10 mouse cellular contexts compared by ENCODE assay signal in genomic region chr11:20463173-20463681, GRCm38 (mm10).
DNase-seq lines count a peak whose midpoint lies in the region; ATAC-seq and TF ChIP-seq lines count a peak whose summit lies in the region.
"Had no signal": no experiment of that assay in that cellular context is flagged by ENCODE, and none has a peak within 500 bp of the region (broad histone marks: within the 10 kb centered on the region; RNA-seq: fewer than 3 reads in every experiment).

No protein-coding gene starts in this region.

- TF ChIP-seq POLR2A in MEL (IDR thresholded peaks at IDR 0.05; ENCODE audit: control insufficient read depth in 1 of 2, insufficient read depth in 1 of 2, low read depth in 1 of 2, low read length in 2 of 2, poor library complexity in 1 of 2): no peak

- peaks cover 0 to 2% of the 10 kb centered on the region in 2 experiments; a peak in 2 of 4 replicates for H3K36me3 ChIP-seq in MEL (ENCODE audit: control insufficient read depth in 1 of 2, insufficient read depth in 2 of 2, low read length in 2 of 2)
- no peaks in the 10 kb centered on the region for H3K36me3 ChIP-seq in liver, embryonic 16.5 days (ENCODE audit: control insufficient read depth, insufficient read depth)
- H3K36me3 ChIP-seq in midbrain, embryonic 14.5 days (ENCODE audit: control insufficient read depth, insufficient read depth, low read length): no peaks in the 10 kb centered on the region
- no peaks in the 10 kb centered on the region for H3K36me3 ChIP-seq in forebrain, embryonic 10.5 days (replicated peaks)
- H3K36me3 ChIP-seq: hindbrain, embryonic 12.5 days had no signal

- WGBS in liver, embryonic 16.5 days (ENCODE audit: insufficient replicate concordance): 34% methylated on average over 10 of the region's 10 CpGs
- WGBS in midbrain, embryonic 14.5 days: 20% methylated on average over 10 of the region's 10 CpGs
- WGBS in forebrain, embryonic 10.5 days: 21% methylated on average over 10 of the region's 10 CpGs

- no peak for TF ChIP-seq EP300 in MEL (IDR thresholded peaks at IDR 0.05; ENCODE audit: low read depth in 1 of 2, low read length in 2 of 2)

- H3K9ac ChIP-seq in MEL (ENCODE audit: control insufficient read depth, low read depth, low read length, poor library complexity, severe bottlenecking): no peak overlapping the region
- H3K9ac ChIP-seq in liver, embryonic 16.5 days (ENCODE audit: low read depth, low read length): no peak overlapping the region
- no peak overlapping the region for H3K9ac ChIP-seq in midbrain, embryonic 14.5 days (replicated peaks; ENCODE audit: low read length)
- H3K9ac ChIP-seq: hindbrain, embryonic 12.5 days had no signal

- no peak for TF ChIP-seq CTCF in MEL (IDR thresholded peaks at IDR 0.05 in 2 of 3, conservative IDR thresholded peaks at IDR 0.05 in 1 of 3; ENCODE audit: control insufficient read depth in 1 of 3, insufficient read depth in 1 of 3, low read depth in 2 of 3, low read length in 3 of 3, poor library complexity in 1 of 3, severe bottlenecking in 1 of 3)

- no peak overlapping the region for H3K27ac ChIP-seq in MEL (ENCODE audit: control insufficient read depth, low read depth, low read length)
- peak overlapping the region; percentile 11 for H3K27ac ChIP-seq in liver, embryonic 16.5 days (ENCODE audit: low read length)
- no peak overlapping the region for H3K27ac ChIP-seq in midbrain, embryonic 14.5 days (replicated peaks; ENCODE audit: low read depth, low read length)
- no peak overlapping the region for H3K27ac ChIP-seq in forebrain, embryonic 10.5 days
- H3K27ac ChIP-seq: heart, adult 2 months; hindbrain, embryonic 12.5 days had no signal

- no peaks in the 10 kb centered on the region for H3K9me3 ChIP-seq in MEL (replicated peaks; ENCODE audit: insufficient read depth, low read length)
- no peaks in the 10 kb centered on the region for H3K9me3 ChIP-seq in liver, embryonic 16.5 days (replicated peaks; ENCODE audit: control insufficient read depth, low read length)
- no peaks in the 10 kb centered on the region for H3K9me3 ChIP-seq in midbrain, embryonic 14.5 days (ENCODE audit: control insufficient read depth, low read length)
- no peaks in the 10 kb centered on the region for H3K9me3 ChIP-seq in forebrain, embryonic 10.5 days
- H3K9me3 ChIP-seq: hindbrain, embryonic 12.5 days had no signal

- peak; percentile 61 for ATAC-seq in liver, embryonic 16.5 days (ENCODE audit: low read depth)
- no peak for ATAC-seq in midbrain, embryonic 14.5 days (ENCODE audit: low FRiP score, low TSS enrichment)
- ATAC-seq: midbrain, embryonic 16.5 days had no signal

- no peak overlapping the region for H3K4me3 ChIP-seq in MEL (ENCODE audit: control insufficient read depth in 1 of 2, insufficient read depth in 1 of 2, low read depth in 2 of 2, low read length in 2 of 2)
- no peak overlapping the region for H3K4me3 ChIP-seq in liver, embryonic 16.5 days (ENCODE audit: low read depth, low read length)
- no peak overlapping the region for H3K4me3 ChIP-seq in midbrain, embryonic 14.5 days (replicated peaks; ENCODE audit: low read depth, low read length)
- no peak overlapping the region for H3K4me3 ChIP-seq in forebrain, embryonic 10.5 days
- H3K4me3 ChIP-seq: heart, adult 2 months; hindbrain, embryonic 12.5 days had no signal

- H3K4me1 ChIP-seq in MEL (ENCODE audit: control insufficient read depth in 1 of 2, insufficient read depth in 2 of 2, low read length in 2 of 2): peaks cover 2 to 7% of the 10 kb centered on the region in 2 experiments
- peaks cover 6% of the 10 kb centered on the region for H3K4me1 ChIP-seq in liver, embryonic 16.5 days (ENCODE audit: control insufficient read depth, low read depth, low read length)
- no peaks in the 10 kb centered on the region for H3K4me1 ChIP-seq in midbrain, embryonic 14.5 days (ENCODE audit: control insufficient read depth, insufficient read depth, low read length)
- peaks cover 24% of the 10 kb centered on the region for H3K4me1 ChIP-seq in forebrain, embryonic 10.5 days
- H3K4me1 ChIP-seq: hindbrain, embryonic 12.5 days had no signal

- no peak overlapping the region for H3K4me2 ChIP-seq in liver, embryonic 16.5 days (ENCODE audit: low read depth, low read length)
- no peak overlapping the region for H3K4me2 ChIP-seq in midbrain, embryonic 14.5 days (ENCODE audit: low read length)
- H3K4me2 ChIP-seq: hindbrain, embryonic 12.5 days had no signal

- H3K79me2 ChIP-seq in MEL (ENCODE audit: control insufficient read depth, insufficient read depth, low read length, poor library complexity): no peaks in the 10 kb centered on the region

- no peak for TF ChIP-seq RAD21 in MEL (IDR thresholded peaks at IDR 0.05; ENCODE audit: low read depth, low read length)

- no peaks in the 10 kb centered on the region for H3K27me3 ChIP-seq in MEL (ENCODE audit: control insufficient read depth in 1 of 2, insufficient read depth in 2 of 2, low read length in 2 of 2)
- H3K27me3 ChIP-seq in liver, embryonic 16.5 days (ENCODE audit: control insufficient read depth, insufficient read depth, low read depth, low read length): no peaks in the 10 kb centered on the region
- no peaks in the 10 kb centered on the region for H3K27me3 ChIP-seq in midbrain, embryonic 14.5 days (ENCODE audit: control insufficient read depth, insufficient read depth, low read length)
- H3K27me3 ChIP-seq in forebrain, embryonic 10.5 days (ENCODE audit: poor library complexity, severe bottlenecking): peaks cover 27% of the 10 kb centered on the region
- H3K27me3 ChIP-seq: hindbrain, embryonic 12.5 days had no signal

- peak; percentile 36 for DNase-seq in 3134 (ENCODE audit: extremely low read depth, insufficient read length, low spot score)
- DNase-seq in MEL (ENCODE audit: low read depth, low spot score): peak; percentile 34
- DNase-seq in kidney, adult 9 months: peak; percentile 77
- DNase-seq in midbrain, embryonic 14.5 days: no peak
- no peak for DNase-seq in cerebellum, adult 11 months
- no peak for DNase-seq in forebrain, embryonic 10.5 days (ENCODE audit: extremely low spot score, low spot score)
- DNase-seq: heart, adult 2 months had no signal

TF ChIP-seq in MEL, 35 proteins besides CTCF, POLR2A, EP300 and RAD21:
- TF ChIP-seq MEF2A (IDR thresholded peaks at IDR 0.05; ENCODE audit: extremely low read depth, insufficient replicate concordance, low read depth, low read length, poor library complexity, severe bottlenecking) (no peak), MXI1 (IDR thresholded peaks at IDR 0.05; ENCODE audit: low read depth, low read length) (no peak), SMC3 (IDR thresholded peaks at IDR 0.05; ENCODE audit: low read depth, low read length) (no peak), TCF12 (IDR thresholded peaks at IDR 0.05; ENCODE audit: low read depth, low read length) (no peak), NELFE (IDR thresholded peaks at IDR 0.05; ENCODE audit: low read depth, low read length) (no peak), MAFK (IDR thresholded peaks at IDR 0.05; ENCODE audit: borderline replicate concordance, low read depth, low read length) (no peak), ZKSCAN1 (IDR thresholded peaks at IDR 0.05; ENCODE audit: low read depth, low read length) (no peak), CHD1 (IDR thresholded peaks at IDR 0.05; ENCODE audit: low read depth, low read length) (no peak), POLR2AphosphoS2 (IDR thresholded peaks at IDR 0.05; ENCODE audit: low read length) (no peak), UBTF (IDR thresholded peaks at IDR 0.05; ENCODE audit: borderline replicate concordance, insufficient read depth, low read depth, low read length) (no peak), ETS1 (IDR thresholded peaks at IDR 0.05; ENCODE audit: low read depth, low read length) (no peak), RCOR1 (IDR thresholded peaks at IDR 0.05; ENCODE audit: low read depth, low read length) (no peak), MAX (IDR thresholded peaks at IDR 0.05; ENCODE audit: low read length) (no peak), E2F4 (IDR thresholded peaks at IDR 0.05; ENCODE audit: borderline replicate concordance, low read depth, low read length) (no peak), ELF1 (IDR thresholded peaks at IDR 0.05; ENCODE audit: low read depth, low read length) (no peak)

Comparison
In these comparisons a context has a peak if more than half of its experiments do, and no peak if none do; other contexts are left out.
1. DNase-seq: peak in 3134 (single experiment), MEL (single experiment) and kidney, adult 9 months (single experiment); none in midbrain, embryonic 14.5 days (single experiment), cerebellum, adult 11 months (single experiment) and forebrain, embryonic 10.5 days (single experiment).